Mouse (Mus musculus): Measurements from ENCODE around the gene Setd1b.

DNA sequence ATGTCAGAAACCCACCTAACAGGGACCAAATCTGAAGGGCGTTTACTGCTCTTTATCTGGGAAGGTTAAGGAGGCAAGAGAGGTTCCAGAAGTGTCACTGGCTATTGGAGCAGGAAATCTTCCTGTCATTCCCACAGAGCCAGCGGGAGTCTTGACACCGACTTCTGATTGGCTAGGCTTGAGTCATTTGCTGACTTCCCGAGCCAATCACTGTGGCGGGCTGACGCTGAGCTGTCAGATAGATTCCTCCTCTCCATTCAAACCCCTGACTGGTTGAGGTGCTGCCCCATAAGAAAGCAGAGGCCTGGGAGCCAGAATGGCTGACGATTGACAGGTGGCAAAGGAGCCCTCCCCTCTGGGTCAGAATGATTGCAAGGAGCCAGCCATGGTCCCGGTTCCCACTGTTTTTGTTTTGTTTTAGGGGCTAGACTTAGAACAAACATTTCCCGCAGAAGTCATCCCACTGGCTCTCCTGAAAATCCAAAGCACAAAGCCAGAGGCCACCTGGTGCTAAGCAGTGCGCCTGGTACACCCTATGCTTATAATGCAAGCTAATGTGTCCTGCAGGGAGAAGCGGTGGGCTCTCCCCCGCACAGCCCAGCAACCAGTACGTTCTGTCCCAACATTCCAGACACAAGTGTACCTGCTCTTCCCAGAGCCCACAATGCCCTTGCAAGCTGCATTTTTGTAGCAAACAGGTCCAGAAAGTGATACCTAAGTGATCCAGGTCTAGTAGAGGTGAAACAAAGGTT is 32.4 kb upstream of the Setd1b start:
- TF ChIP-seq CTCF (IDR thresholded peaks at IDR 0.05; ENCODE audit: low read depth, low read length) (no peak), POLR2AphosphoS5 (IDR thresholded peaks at IDR 0.05; ENCODE audit: insufficient replicate concordance, low read depth, low read length) (no peak), GATA1 (IDR thresholded peaks at IDR 0.05; ENCODE audit: borderline replicate concordance, low read length) (no peak), TAL1 (conservative IDR thresholded peaks at IDR 0.05; ENCODE audit: low read depth, low read length) (no peak)
